Mouse (Mus musculus): ENCODE results near the gene Pim3. TPM values are rescaled to one million over a fixed set of nuclear protein-coding genes. Genes with fewer than 3 reads are reported as not detected.
A peak's percentile ranks its signal among the peaks of the same experiment; 100 is the strongest.

The Pim3 gene
- polyA plus RNA-seq, 1 experiment from 2014 or later, result 61.4 TPM

GRCm38 (mm10) chr15:88889994-88890393 lies 28.0 kb downstream of the Pim3 start:
- no peak for ATAC-seq (replicated peaks; ENCODE audit: insufficient number of reproducible peaks, insufficient read depth, low FRiP score, low read depth)
- 81% methylated on average over 3 of the region's 3 CpGs for WGBS
- Histone ChIP-seq H3K4me3 (0 out of 2 replicates have a peak overlapping the region, but pooled peaks have one; percentile 60), H3K4me1 (replicated peaks) (peaks cover 11% of the 10 kb centered on the region), H3K36me3 (no peaks in the 10 kb centered on the region), H3K9ac (peak overlapping the region; percentile 61; the same call in 1 of the 2 replicates), H3K4me2 (peak overlapping the region; percentile 98), H3K27ac (no peak overlapping the region), H3K9me3 (replicated peaks) (no peaks in the 10 kb centered on the region), H3K27me3 (peaks cover 2% of the 10 kb centered on the region; the same call in 1 of the 2 replicates)

DNA sequence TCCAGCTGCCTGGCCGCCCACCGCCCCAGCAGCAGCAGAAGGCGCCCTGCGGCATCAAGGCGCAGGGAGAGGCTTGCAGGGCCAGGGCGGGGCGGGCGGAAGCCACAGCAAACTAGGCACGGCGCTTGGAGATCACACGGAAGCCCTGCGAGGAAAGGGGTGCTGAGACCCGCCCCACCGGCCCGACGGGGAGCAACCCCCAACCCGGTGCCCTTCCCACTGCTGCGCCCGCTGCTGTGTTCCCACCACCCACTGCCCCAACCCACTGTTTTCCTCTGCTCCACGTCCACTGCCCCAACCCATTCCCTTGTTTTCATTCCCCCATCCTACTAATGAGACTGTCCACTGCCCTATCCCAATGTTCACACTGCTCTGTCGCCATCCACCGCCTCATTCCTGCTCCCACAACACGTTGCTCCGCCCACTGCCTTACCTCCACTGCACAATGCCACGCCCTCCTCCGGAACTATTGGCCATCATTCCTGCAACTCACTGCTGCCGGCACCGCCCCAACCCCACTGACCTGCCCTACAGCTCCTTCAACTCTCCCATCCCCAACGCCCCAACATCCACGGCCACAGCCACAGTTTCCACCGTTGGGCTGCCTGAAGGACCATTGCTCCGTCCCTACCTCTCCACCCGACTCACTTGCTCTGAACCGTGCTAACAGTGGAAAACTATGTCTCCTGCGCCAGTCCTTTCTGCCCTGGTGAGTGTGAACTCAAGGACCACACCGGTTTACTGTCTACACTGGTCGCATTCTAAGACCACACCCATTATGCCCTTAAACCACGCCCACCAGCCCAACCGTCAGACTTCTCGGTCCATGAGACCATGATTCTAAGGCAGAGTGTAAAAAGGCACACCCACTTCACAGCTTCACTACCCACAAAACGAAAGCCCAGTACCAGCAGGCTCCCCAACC lies 29.0 kb downstream of the Pim3 start:
- 2% methylated on average over 40 of the region's 41 CpGs for WGBS
- H3K4me3 ChIP-seq, result peak overlapping the region; percentile 60
- H3K4me2 ChIP-seq, result peak overlapping the region; percentile 98
- ATAC-seq (replicated peaks; ENCODE audit: insufficient number of reproducible peaks, insufficient read depth, low FRiP score, low read depth), result peak; percentile 87
- H3K27ac ChIP-seq, result no peak overlapping the region
- H3K9ac ChIP-seq, result peak overlapping the region; percentile 61
- peaks cover 11% of the 10 kb centered on the region for H3K4me1 ChIP-seq (replicated peaks)
- peaks cover 2% of the 10 kb centered on the region; the same call in 1 of the 2 replicates for H3K27me3 ChIP-seq
- no peaks in the 10 kb centered on the region for H3K36me3 ChIP-seq
- no peaks in the 10 kb centered on the region for H3K9me3 ChIP-seq (replicated peaks)

GRCm38 (mm10) chr15:88891676-88892040 lies 29.7 kb downstream of the Pim3 start:
- H3K9me3 ChIP-seq (replicated peaks), result no peaks in the 10 kb centered on the region
- no peak for ATAC-seq (replicated peaks; ENCODE audit: insufficient number of reproducible peaks, insufficient read depth, low FRiP score, low read depth)
- H3K36me3 ChIP-seq, result no peaks in the 10 kb centered on the region
- peak overlapping the region; percentile 98 for H3K4me2 ChIP-seq
- H3K27me3 ChIP-seq, result peaks cover 2% of the 10 kb centered on the region; the same call in 1 of the 2 replicates
- peak overlapping the region; percentile 60; the same call in 1 of the 2 replicates for H3K4me3 ChIP-seq
- no peak overlapping the region for H3K27ac ChIP-seq
- no peak overlapping the region for H3K9ac ChIP-seq
- 71% methylated on average over 8 of the region's 8 CpGs for WGBS
- peaks cover 11% of the 10 kb centered on the region for H3K4me1 ChIP-seq (replicated peaks)

DNA sequence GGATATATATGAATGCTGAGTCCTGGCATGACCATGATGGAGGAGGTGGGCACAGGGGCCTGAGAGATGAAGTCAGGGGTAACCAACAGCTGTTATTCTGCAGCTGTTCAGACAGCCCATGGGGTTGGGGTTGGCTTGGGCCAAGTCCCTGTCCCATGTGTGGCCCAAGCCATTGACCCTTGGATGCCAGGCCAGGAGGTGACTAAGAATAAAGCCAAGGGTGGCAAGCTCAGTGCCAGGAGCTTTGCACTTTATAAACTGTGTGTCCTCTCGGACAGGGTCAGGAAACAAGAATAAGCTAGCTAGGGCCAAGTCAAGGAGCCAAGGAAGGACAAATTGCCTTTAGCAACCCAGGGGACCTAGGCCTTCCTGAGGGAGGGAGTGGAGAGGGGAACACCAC lies 30.3 kb downstream of the Pim3 start:
- H3K4me1 ChIP-seq (replicated peaks), result peaks cover 11% of the 10 kb centered on the region
- no peak overlapping the region for H3K9ac ChIP-seq
- ATAC-seq (replicated peaks; ENCODE audit: insufficient number of reproducible peaks, insufficient read depth, low FRiP score, low read depth), result no peak
- H3K9me3 ChIP-seq (replicated peaks), result no peaks in the 10 kb centered on the region
- no peak overlapping the region for H3K4me2 ChIP-seq
- H3K36me3 ChIP-seq, result no peaks in the 10 kb centered on the region
- H3K27ac ChIP-seq, result no peak overlapping the region
- H3K4me3 ChIP-seq, result no peak overlapping the region
- peaks cover 2% of the 10 kb centered on the region; the same call in 1 of the 2 replicates for H3K27me3 ChIP-seq
- WGBS, result 79% methylated on average over 1 of the region's 1 CpGs

DNA sequence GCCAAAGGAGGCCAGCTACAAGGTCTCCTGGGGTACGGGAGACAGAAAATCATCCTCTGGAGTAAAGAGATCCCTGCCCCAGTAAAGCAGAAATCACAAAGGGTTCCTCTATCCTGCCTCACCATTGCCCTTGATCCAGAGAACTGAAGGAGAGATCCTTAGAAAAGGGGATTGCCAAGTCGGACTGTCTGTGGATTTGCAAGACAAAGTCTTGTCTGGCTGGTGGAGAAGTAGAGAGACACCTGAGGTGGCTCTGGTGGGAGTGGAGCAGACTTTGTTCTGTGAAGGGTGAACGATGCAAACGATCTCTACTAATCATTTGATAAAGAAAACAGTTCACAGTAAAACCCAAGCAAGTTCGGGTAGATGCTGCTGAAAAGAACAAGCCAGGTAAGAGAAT lies 30.9 kb downstream of the Pim3 start:
- Histone ChIP-seq H3K36me3 (no peaks in the 10 kb centered on the region), H3K4me1 (replicated peaks) (peaks cover 11% of the 10 kb centered on the region), H3K4me3 (no peak overlapping the region), H3K4me2 (no peak overlapping the region), H3K9me3 (replicated peaks) (no peaks in the 10 kb centered on the region), H3K9ac (no peak overlapping the region), H3K27ac (no peak overlapping the region), H3K27me3 (peaks cover 2% of the 10 kb centered on the region; the same call in 1 of the 2 replicates)
- no peak for ATAC-seq (replicated peaks; ENCODE audit: insufficient number of reproducible peaks, insufficient read depth, low FRiP score, low read depth)
- 73% methylated on average over 5 of the region's 5 CpGs for WGBS

GRCm38 (mm10) chr15:88895119-88895518 lies 33.1 kb downstream of the Pim3 start:
- WGBS, result 60% methylated on average over 7 of the region's 7 CpGs
- H3K27me3 ChIP-seq, result 0 out of 2 replicates have a peak, but pooled peaks cover 2% of the 10 kb centered on the region
- no peak for ATAC-seq (replicated peaks; ENCODE audit: insufficient number of reproducible peaks, insufficient read depth, low FRiP score, low read depth)

DNA sequence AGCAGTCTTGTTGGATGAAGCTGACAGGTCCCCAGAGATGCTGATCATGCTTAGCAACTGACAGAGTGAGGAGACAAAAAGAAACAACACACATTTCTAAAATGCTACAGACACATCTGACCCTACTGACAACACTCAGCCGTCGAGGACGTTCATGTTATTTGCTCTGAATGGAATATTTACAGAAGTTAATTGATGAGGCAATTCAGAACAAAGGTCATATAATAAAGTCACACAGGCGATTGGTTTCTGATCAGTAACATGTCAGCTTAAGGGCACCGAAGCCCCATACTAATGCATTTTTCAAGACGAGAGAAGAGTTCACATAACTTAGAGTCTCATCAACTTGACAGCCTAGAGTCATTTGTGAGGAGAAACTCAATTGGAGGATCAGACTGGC lies 33.9 kb downstream of the Pim3 start:
- H3K27me3 ChIP-seq, result 0 out of 2 replicates have a peak, but pooled peaks cover 2% of the 10 kb centered on the region
- no peak for ATAC-seq (replicated peaks; ENCODE audit: insufficient number of reproducible peaks, insufficient read depth, low FRiP score, low read depth)
- H3K4me3 ChIP-seq, result no peak overlapping the region
- no peaks in the 10 kb centered on the region for H3K36me3 ChIP-seq
- H3K4me1 ChIP-seq (replicated peaks), result peaks cover 5% of the 10 kb centered on the region
- no peak overlapping the region for H3K27ac ChIP-seq
- no peak overlapping the region for H3K4me2 ChIP-seq
- WGBS, result 83% methylated on average over 6 of the region's 6 CpGs
- no peaks in the 10 kb centered on the region for H3K9me3 ChIP-seq (replicated peaks)
- H3K9ac ChIP-seq, result no peak overlapping the region

More at GRCm38 (mm10) chr15:88895119-88895518, 33.1 kb downstream of the Pim3 start:
- H3K4me1 ChIP-seq (replicated peaks), result peaks cover 11% of the 10 kb centered on the region
- no peak overlapping the region for H3K4me3 ChIP-seq
- H3K36me3 ChIP-seq, result no peaks in the 10 kb centered on the region
- no peak overlapping the region for H3K27ac ChIP-seq
- no peak overlapping the region for H3K9ac ChIP-seq
- no peak overlapping the region for H3K4me2 ChIP-seq
- H3K9me3 ChIP-seq (replicated peaks), result no peaks in the 10 kb centered on the region

GRCm38 (mm10) chr15:88896341-88896980 lies 34.5 kb downstream of the Pim3 start:
- Histone ChIP-seq H3K9ac (no peak overlapping the region), H3K9me3 (replicated peaks) (no peaks in the 10 kb centered on the region), H3K4me1 (replicated peaks) (no peaks in the 10 kb centered on the region), H3K27me3 (0 out of 2 replicates have a peak, but pooled peaks cover 2% of the 10 kb centered on the region), H3K4me2 (no peak overlapping the region), H3K27ac (no peak overlapping the region), H3K36me3 (no peaks in the 10 kb centered on the region), H3K4me3 (no peak overlapping the region)
- ATAC-seq (replicated peaks; ENCODE audit: insufficient number of reproducible peaks, insufficient read depth, low FRiP score, low read depth), result no peak
- 74% methylated on average over 10 of the region's 10 CpGs for WGBS

DNA sequence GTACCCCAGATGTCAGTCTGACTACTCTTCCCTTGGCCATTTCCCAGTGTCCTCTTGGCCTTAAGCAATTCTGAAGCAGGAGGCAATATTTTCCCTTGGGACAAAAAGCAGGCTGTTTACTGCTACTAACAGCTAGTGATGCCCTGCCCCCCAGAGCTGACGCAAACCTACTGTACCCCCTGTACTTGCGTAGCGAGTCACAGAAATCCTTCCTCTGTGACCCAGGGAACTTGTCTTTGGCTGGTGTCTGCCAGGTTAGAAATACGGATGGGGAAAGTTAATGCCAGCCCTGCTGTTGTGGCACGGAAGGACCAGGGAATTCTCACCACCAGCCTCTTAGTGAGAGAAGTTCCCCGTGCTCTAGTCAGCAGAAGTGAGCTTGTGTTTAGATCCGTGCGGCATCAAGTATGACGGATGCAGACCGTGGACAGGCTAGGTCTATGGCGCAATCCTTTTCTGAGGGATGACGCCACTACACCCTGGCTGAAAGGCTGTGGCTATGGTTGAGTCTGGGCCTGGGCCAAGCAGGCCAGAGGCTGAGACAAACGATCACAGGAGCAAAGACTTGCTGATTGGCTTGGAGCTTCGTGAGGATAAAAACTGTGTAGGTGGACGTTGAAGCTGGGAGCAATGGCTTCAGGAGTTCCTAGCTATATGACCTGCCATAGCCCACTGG lies 40.4 kb downstream of the Pim3 start:
- Histone ChIP-seq H3K4me3 (no peak overlapping the region), H3K9ac (no peak overlapping the region), H3K9me3 (replicated peaks) (no peaks in the 10 kb centered on the region), H3K4me1 (replicated peaks) (no peaks in the 10 kb centered on the region), H3K4me2 (no peak overlapping the region), H3K27me3 (no peaks in the 10 kb centered on the region), H3K27ac (no peak overlapping the region), H3K36me3 (no peaks in the 10 kb centered on the region)
- 83% methylated on average over 15 of the region's 15 CpGs for WGBS
- no peak for ATAC-seq (replicated peaks; ENCODE audit: insufficient number of reproducible peaks, insufficient read depth, low FRiP score, low read depth)

DNA sequence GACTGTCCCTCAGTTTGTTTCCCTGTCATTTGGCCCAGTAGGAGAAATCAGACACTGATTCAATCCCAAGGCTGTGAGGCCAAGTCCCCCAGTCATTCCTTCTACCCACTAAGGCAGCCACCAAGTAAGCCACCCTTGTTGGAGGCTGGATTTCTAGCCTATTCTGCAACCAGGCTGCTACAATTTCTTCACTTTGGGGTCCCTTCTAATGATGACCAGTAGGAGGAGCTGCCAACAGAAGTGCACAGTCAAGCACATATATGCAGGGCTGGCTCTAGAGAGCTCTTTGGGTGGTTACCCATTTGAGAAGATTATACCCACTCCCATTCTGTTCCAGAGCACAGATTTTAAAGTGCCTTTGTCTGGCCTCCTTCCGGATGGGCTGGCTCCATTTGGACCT lies 41.1 kb downstream of the Pim3 start:
- Histone ChIP-seq H3K27ac (no peak overlapping the region), H3K4me2 (no peak overlapping the region), H3K9me3 (replicated peaks) (no peaks in the 10 kb centered on the region), H3K27me3 (no peaks in the 10 kb centered on the region), H3K4me1 (replicated peaks) (no peaks in the 10 kb centered on the region), H3K36me3 (no peaks in the 10 kb centered on the region), H3K4me3 (no peak overlapping the region), H3K9ac (no peak overlapping the region)
- ATAC-seq (replicated peaks; ENCODE audit: insufficient number of reproducible peaks, insufficient read depth, low FRiP score, low read depth), result 0 out of 2 replicates have a peak, but pooled peaks have one; percentile 39
- WGBS, result 79% methylated on average over 1 of the region's 1 CpGs
